Mouse (Mus musculus) left cerebral cortex, adult 18-20 months (tissue): ENCODE measurements around the gene Lmnb2. TPM values are rescaled to one million over a fixed set of nuclear protein-coding genes. Genes with fewer than 3 reads are reported as not detected.
A peak's percentile ranks its signal among the peaks of the same experiment; 100 is the strongest.

ENCODE experiments used
- DNase-seq, 2 experiments: peaks; one replicate each; pipeline ENCODE4 v3.0.0; 2021 to 2022; ENCODE audit warnings: low spot score in 2 of 2, mixed read lengths in 1 of 2
- long read RNA-seq, 2 experiments: library from polyadenylated mRNA; stranded (forward); transcript quantifications; one replicate each; pipeline ENCODE4 v2.0.0; 2021
- total RNA-seq, 2 experiments: library from RNA; stranded (reverse); gene quantifications; 2 replicates each; pipeline ENCODE4 v1.2.3; 2021

Gene Lmnb2
- 10 to 100 TPM; 20.0 to 20.1 TPM for total RNA-seq
- long read RNA-seq, experiment 1, transcript Lmnb2-201 (12 exons, 3,531 nt) = major isoform, 27 of 47 reads
- long read RNA-seq, experiment 1, partial matches to known transcripts = 3 of 47 reads
- long read RNA-seq, experiment 1, other reads (novel, unspliced or antisense) = 17 of 47 reads
- long read RNA-seq, experiment 2, transcript Lmnb2-201 (12 exons, 3,531 nt) = major isoform, 20 of 29 reads
- long read RNA-seq, experiment 2, partial matches to known transcripts = 4 of 29 reads
- long read RNA-seq, experiment 2, other reads (novel, unspliced or antisense) = 5 of 29 reads

DNA sequence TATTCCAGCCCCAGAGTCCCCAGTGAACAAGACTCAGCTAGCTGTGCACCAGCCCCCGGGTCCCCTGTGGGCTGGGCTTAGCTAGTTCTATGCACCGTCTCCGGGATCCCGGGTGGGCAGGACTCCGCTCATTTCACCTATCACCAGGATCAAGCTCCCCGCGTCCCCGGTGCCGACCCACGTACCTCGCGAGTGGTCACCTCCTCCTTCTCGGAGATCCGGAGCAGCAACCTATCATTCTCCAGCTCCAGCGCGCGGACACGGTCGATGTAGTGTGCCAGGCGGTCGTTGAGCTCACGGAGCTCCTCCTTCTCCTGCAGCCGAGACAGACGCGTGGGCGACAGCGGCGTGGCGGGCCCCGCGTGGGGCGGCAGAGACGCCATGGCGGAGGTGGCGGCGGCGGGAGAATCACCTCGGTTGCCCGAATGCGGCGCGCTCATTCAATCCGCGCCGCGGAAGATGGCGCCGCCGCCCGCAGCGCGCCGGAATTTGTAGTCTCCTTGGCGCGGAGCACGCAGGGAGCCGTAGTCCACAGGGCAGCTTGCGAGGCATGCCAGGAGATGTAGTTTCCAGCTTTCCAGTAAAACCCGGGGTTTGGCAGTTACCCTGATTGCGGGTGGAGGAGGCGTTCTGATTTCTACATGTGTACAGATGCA lies at the start of gene Lmnb2:
Lmnb2 (minus strand) TSS at position 467 of the 656 bp plus-strand sequence.
- DNase-seq = peak; percentile 80 to 89

DNA sequence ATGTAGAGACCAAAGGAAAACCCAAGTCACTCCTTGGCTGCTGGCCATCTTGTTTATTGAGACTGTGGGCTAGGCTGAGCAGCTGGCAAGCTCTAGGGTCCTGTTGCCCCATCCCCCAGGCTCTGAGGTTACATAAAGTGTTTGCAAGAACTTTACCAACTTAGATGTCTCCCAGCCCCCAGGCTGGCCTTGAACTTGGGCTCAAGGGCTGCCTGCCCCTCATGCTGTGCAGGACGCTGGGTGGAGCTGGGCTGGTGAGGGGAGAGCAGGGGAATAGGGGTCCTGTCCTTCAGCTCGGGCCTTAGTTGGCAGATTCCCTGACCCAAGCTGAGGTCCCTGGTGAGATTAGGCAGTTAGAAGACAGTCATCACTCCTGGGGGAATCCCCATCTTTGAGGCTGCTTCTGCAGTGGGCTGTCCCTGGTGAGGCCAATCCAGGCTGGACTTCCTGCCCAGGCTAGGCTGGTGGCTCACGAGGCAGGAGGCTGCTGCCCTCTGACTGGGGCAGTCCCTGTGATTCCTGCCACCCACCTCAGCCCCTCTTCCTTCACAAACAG lies 49.1 kb upstream of the Lmnb2 start:
- no peak for DNase-seq

DNA sequence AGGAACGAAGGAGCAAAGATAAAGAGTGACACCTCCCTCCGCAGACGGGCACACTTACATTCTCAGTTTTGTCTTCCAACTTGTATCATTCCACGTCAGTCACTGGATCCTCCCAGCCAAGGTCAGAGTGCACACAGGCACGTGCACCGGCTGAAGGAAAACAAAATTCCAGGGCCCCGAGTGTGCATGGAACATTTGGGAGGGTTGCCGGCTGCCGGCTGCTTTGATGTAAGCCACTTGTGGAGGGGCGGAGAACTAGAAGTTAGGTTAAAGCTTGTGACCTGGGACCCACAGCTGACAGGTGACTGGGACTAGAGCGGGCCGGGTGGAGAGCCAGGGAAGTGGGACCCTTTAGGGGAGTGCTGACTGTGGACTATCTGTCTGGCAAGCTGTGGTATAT lies 48.3 kb upstream of the Lmnb2 start:
- DNase-seq = no peak

DNA sequence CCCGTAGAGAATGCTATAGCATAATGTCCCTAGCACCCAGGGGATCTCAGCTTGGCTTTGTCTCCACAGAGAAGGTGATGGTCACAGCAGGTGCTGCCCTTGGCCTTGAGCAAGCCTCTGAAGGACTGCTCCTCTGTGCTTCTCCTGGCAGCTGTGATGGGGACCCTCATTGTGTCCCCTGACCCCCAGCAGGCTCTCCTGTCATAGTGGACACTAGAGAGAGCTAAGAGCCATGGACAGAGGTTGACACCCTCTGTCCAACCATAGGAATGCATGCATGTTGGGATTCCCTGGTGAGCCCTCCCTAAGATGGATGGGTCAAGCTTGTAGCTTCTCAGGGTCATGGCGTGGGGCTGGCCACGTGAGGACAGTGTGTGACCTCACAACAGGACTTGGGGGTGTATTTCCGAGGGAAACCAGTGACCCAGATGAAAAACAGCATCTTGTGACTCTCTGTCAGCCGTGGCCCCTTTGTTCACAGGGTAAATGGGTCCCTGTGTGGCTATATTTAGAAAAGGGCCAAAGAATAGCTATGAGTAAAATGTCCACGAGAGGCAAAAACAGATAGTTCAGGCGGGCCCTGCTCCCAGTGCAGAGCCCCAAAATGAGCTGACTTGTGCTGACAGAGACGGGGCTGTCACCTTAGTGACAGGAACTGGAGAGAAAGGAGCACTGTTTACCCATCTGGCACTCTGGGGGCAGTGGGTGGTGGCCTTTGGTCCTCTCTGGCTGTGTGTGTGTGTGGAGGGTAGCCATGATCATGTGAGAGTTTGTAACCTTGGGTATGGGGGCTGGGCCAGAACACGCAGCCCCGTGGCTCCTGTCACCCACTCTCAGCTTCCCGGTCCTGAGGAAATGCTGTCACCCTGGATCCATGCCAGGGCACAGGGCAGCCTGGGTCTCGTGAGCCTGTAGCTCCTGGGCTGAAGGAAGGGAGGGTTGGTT lies 45.3 kb upstream of the Lmnb2 start:
- DNase-seq = no peak

DNA sequence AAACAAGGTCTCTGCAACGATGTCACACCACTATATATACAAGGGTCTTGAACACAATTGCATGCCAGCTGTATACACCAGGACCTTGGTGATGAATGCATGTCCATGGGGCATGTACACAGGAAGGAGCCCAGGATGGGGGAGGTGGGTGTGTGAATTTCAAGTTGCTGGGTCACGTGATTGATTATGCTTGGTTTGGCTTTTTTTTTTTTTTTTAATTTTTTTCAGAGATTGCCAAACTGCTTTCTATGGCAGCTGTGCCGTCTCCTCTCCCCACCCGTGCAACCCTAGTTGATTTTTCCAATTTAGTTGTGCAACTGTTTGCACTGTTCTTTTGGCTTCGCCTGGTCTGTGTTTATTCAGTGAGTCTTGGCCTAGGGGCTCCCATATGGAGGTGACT lies 44.5 kb upstream of the Lmnb2 start:
- no peak for DNase-seq

DNA sequence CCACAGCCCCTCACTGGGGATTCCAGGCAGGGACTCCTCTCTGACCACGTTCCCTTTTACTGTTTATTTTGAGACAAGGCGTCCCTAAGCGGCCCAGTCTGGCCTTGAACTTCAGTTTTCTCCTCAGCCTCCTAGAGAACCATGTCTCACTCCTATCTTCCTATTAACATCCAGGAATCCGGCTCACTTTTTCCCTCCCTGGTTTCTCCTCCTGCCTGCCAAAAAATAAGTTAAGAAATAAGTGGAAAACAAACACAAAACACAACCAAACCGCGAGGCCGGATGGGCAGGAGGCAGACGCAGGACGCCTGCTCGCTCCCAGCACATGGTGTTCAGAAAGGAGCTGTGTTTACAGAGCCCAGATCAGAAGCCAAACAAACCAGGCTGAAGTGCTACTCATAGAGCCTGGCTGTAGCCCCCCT lies 44.0 kb upstream of the Lmnb2 start:
- no peak for DNase-seq

DNA sequence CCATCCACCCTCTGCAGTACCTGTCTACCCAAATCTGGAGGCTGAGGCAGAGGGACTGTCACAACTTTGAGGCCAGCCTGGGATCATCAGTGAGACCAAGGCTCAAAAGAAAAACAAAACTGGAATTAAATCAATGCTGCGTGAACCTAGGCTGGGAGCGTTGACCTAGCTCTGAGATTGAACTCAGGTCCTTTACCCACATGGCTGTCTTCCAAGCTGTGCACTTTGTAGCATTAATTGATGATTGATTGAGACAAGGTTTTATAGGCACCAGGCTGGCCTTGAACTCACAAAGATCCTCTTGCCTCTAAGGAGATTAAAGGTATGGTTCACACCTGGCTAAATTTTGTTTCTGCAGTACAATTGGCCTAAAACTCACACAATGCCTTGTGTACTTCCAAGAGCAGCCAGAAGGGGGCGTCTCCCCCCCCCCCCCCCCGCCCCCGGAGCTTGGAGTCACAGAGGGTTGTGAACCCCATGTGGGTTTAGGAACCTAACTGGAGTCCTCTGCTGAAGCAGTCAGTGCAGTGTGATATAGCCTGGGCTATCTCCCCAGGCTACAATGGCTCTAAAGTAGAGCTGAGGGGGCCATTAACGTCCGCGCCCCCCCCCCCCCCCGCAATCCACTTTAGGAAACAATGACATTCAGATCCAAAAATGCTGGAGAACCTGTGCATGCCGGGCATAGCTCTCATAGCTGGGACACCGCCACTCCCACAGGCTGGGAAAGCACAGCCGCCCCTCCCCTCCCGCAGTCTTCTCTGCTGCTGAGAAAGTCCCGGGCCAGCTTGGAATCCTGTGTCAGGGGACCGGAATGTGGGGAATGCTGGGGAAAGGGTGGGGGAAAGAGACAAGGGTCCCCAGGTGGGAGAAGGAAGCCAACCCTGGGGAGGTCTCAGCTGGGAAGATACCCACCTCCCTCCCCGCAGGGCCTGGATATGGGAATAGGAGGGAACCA lies 42.8 kb upstream of the Lmnb2 start:
- no peak for DNase-seq

DNA sequence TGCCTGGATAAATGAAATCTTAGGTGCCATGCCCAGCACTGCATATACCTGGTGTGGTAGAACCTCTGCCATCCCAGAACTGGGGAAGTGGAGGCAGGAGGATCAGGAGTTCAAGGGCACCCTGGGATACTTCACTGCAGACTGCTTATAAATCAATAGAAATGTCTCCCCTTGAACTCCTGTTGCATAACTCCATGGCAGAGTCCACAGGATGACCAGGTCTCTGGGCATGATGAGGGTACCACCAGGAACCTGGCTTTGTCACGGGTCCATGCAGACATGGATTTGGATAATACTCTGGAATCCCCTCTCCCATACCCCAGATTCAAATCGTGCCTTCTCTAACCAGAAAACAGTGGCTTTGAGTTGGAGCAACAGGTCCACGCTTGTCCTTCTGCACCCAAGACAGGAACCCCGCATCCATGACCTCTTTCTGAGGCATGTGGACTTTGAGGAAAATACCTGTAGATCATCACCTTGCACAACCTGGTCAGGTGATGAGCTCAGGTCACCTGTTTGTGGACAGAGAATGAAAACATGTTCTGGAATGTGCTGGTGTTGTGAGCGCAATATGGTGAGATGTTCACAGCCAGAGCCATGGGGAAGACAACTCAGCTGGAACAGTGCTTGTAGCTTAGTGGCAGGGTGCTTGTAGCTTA lies 41.1 kb upstream of the Lmnb2 start:
- DNase-seq = no peak

DNA sequence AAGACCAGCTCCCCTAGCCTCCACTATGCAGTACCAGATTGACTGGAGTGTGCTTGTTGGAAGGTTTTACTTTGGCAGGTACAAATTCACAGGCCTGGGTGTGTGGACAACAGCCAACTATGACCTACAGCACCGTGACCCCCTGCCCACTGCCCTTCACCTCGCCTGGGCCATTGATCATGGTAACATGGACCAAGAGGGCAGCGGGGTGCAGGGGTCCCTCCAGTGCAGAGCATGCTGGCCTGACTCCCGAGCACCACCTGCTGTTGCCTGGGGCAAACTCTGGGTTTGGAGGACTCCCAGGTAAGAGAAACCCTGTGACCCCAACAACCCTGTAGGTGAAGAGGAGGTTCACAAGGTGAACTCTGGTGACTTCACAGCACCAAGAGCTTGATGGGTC lies 39.7 kb upstream of the Lmnb2 start:
- no peak for DNase-seq

DNA sequence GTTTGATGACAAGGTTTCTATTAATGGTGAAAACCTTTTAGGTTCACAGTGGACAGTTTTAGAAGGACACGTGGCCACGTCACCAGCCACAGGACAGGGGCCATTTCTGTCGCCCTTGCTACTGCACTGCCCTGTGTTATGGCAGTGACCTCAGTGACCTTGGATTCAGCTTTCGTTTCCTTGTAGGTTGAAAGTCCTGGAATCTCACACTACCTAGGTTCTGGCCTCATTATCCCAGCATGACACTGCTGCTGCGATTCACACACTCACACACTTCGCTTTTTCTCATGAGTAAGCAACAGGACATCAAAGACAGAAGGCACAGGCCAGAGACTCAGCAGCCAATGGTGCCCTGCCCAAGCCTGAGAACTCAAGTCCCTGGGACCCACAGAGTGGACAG lies 38.9 kb upstream of the Lmnb2 start:
- DNase-seq = no peak

DNA sequence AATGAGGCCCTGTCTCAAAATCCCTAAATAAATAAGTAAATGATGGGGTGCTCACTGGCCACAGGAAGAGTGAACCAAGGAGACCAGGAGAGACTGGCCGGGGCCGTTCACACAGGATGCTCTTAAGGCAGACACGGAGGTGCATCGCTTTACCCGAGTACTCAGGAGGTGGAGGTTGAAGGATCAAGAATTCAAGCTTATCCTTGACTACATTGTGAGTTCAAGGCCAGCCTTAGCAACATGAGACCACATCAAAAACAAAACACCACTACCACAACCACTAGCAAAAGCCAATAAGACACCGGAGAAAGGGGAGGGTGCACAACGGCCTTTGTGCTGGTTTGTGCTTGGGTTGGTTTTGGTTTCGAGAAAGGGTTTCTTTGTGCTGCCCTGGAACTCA lies 38.3 kb upstream of the Lmnb2 start:
- DNase-seq = no peak

DNA sequence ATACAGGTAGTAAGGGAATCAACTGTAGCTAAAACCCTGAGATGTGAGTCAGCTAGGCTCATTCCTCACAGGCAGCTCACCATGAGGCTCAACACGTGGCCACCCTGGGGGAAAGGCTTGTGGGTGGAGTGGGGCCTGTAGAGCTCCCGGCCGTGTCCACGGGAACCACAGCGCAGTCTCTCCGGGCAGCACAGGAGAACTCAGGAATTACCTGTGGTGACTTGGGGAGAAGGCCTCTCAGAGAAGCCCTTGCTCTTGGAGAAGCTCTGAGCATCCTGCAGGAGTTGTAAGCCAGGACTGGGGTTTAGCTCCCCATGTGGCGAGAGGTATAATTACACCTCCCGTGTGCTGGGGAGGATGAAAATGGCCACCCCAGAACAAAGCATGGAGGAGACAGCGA lies 37.5 kb upstream of the Lmnb2 start:
- peak; percentile 60 to 66 for DNase-seq

DNA sequence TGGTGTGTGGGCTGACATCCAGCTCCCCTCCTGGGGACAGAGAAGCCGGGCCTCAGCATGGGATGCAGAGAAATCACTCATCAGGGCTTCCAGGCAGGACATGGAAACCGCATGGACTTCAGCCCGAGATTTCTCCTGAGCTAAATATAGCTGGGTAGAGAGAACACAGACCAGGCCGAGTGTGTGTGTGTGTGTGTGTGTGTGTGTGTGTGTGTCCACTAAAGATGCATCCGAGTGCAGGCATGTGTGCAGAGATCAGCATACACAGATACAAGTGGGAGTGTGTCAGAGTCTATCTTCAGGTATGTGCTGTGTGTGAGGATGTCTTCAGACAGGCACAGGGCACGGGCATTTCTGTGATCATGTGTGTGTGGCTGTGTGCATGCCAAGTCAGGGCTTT lies 36.8 kb upstream of the Lmnb2 start:
- no peak for DNase-seq

DNA sequence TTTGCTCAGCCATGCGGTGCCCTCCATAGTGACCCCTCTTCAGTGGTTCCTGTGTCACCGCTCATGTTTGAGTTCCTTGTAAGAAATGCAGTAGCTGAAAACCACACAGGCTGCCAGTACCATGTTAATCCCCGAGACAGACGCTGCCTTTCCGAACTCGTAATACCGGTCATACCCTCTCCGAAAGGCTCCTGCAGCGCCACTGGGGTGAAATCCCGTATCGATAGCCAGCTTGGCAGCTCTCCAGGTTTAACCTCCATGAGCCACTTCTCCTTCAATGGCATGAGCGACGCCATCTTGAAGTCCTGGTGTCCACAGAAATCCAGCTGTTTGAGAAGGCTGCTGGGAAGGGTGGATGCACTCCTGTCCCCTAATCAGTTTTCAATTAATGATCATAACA lies 36.4 kb upstream of the Lmnb2 start:
- no peak for DNase-seq

DNA sequence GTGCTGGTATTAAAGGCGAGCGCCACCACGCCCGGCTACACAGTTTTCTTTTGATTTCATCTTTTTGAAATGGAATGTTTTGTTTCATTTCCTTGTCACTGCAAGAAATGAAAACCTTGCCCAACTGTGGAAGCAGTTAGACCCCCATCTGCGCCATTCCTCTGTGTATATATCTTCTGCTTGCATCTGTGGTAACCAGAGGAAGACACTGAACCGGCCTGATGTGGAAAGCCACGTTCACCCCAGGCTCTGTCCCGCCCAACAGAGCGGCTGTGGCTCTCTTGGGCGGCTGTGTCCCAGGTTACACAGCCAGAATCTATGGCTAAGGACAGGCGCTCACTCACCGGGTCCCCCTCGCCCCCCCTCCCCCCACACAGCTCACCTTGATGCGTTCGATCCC lies 34.4 kb upstream of the Lmnb2 start:
- no peak for DNase-seq

DNA sequence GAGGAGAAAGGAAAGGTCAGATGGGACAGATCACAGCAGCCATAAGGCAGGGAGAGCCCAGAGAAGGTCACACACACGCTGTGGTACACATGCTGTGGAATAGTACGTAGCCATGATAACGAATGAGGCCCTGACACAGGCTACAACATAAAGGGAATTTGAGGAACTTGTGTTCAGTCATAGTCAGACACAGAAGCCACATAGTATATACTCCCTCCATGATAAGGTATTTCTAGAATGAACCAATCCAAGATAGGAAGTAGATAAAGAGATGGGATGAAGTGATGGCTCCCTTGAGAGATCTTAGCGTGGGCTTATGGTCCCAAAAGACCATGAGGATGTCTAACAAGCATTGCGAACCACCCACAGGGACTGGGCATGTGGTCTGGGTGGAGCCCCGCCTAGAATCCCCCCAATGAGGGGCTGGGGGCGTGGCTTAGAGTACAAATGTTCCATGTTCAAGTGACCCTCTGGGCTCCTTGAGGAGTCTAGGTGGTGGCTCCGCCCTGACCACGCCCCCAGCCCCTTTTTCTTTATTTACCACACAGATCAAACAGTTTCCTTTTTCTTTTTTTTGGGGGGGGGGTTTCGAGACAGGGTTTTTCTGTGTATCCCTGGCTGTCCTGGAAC lies 33.8 kb upstream of the Lmnb2 start:
- DNase-seq = no peak

DNA sequence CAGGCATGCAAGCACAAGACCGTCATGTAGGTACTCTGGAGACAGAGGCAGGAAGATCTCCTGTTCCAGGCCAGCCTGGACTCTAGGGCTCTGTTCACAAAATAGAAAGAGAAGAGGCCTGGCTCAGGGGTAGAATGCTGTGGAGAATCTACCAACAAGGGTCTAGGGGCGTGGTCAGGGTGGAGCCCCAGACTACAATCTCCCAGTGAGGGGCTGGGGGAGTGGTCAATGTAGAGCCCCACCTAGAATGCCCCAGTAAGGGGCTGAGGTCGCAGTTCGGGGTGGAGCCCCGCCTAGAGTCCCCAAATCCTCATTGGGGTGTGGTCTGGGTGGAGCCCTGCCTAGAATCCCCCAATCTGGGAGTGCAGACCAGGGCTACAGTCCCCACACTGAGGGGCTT lies 32.3 kb upstream of the Lmnb2 start:
- DNase-seq = no peak

DNA sequence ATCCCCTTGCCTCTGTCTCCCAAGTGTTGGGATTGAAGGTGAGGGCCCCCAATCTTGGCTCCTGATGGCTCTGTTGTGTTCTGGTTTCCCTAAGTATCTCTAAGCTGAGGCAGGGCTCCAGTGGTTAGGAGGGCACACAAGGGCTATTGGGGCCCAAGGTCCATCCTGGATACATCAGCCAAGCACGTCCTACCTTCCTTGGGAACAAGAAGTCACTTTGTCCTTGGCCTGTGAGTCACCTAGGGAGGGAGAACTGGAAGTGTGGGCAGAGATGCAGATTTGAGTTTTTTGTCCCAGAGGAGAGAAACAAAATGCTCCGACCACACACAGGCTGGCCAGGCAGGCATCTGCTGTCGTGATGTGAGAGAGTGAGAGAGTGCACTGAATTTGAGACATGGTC lies 31.0 kb upstream of the Lmnb2 start:
- no peak for DNase-seq

DNA sequence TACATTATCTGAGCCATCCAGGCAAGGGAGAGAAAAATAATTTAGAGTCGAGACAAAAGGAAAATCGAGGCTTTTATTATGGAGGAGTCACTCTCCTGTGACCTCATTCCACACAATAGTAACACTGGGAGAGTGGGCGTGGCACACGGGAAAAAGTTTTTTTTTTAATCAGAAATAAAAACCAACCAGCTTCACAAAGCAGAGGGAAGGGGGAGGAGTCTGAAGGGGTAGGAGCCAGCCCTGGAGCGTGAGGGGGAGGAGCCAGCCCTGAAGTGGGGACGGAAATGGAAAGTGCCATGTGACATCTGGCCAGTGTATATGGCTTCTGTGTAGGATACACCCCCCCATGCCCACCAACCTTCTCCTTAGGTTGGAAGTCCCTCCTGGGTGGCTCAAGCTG lies 30.5 kb upstream of the Lmnb2 start:
- no peak for DNase-seq

DNA sequence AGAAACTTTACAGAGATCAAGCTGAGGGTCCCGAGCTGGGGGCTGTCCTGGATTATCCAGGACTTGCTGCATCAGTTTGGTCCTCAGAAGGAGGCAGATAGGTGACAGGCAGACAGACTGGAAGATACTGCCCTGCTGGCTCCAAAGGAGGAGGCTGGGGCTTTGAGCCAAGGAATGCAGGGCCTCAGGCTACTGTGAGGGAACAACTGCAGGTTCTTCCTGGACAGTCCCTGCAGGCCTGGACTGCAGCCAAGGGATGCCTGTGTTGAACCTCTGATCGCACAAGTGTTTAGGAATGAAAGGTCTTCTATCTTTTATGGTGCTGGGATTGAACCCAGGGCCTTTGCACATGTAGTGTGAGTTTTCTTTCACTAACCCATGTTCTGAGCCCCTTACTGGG lies 29.8 kb upstream of the Lmnb2 start:
- no peak for DNase-seq
